Mouse (Mus musculus): Measurements from ENCODE around the gene Exo5. TPM values are rescaled to one million over a fixed set of nuclear protein-coding genes. Genes with fewer than 3 reads are reported as not detected.
A peak's percentile ranks its signal among the peaks of the same experiment; 100 is the strongest.

The Exo5 gene
- polyA plus RNA-seq, 1 experiment from 2014 or later = 39.2 TPM

- H3K27me3 ChIP-seq = peaks cover 35% of the 10 kb centered on the region
- H3K9ac ChIP-seq (replicated peaks) = no peak overlapping the region
- H3K4me2 ChIP-seq (replicated peaks) = no peak overlapping the region
- H3K4me3 ChIP-seq (replicated peaks) = no peak overlapping the region
- no peaks in the 10 kb centered on the region for H3K36me3 ChIP-seq
- 40% methylated on average over 13 of the region's 13 CpGs for WGBS
- peaks cover 42% of the 10 kb centered on the region for H3K4me1 ChIP-seq (replicated peaks)
- ATAC-seq = no peak
- H3K27ac ChIP-seq = no peak overlapping the region
- no peaks in the 10 kb centered on the region for H3K9me3 ChIP-seq
Measured at GRCm38 (mm10) chr4:120885208-120886120, 39.4 kb downstream of the Exo5 start.

GRCm38 (mm10) chr4:120882002-120882625 lies 42.7 kb downstream of the Exo5 start:
- peaks cover 31% of the 10 kb centered on the region for H3K27me3 ChIP-seq
- peak overlapping the region; percentile 26; the same call in 1 of the 2 replicates for H3K4me2 ChIP-seq (replicated peaks)
- no peaks in the 10 kb centered on the region for H3K36me3 ChIP-seq
- ATAC-seq = peak; percentile 93
- no peaks in the 10 kb centered on the region for H3K9me3 ChIP-seq
- H3K4me3 ChIP-seq (replicated peaks) = no peak overlapping the region
- H3K4me1 ChIP-seq (replicated peaks) = peaks cover 50% of the 10 kb centered on the region
- 28% methylated on average over 5 of the region's 5 CpGs for WGBS
- H3K9ac ChIP-seq (replicated peaks) = no peak overlapping the region
- no peak overlapping the region for H3K27ac ChIP-seq

- no peaks in the 10 kb centered on the region for H3K36me3 ChIP-seq
- no peaks in the 10 kb centered on the region for H3K9me3 ChIP-seq
- 51% methylated on average over 6 of the region's 6 CpGs for WGBS
- H3K27me3 ChIP-seq = peaks cover 24% of the 10 kb centered on the region
- ATAC-seq = no peak
- H3K4me3 ChIP-seq (replicated peaks) = no peak overlapping the region
- H3K4me2 ChIP-seq (replicated peaks) = no peak overlapping the region
- H3K27ac ChIP-seq = no peak overlapping the region
- H3K4me1 ChIP-seq (replicated peaks) = peaks cover 46% of the 10 kb centered on the region
- H3K9ac ChIP-seq (replicated peaks) = no peak overlapping the region
Measured at GRCm38 (mm10) chr4:120880731-120881432, 43.9 kb downstream of the Exo5 start.

- no peak overlapping the region for H3K9ac ChIP-seq (replicated peaks)
- WGBS = 62% methylated on average over 4 of the region's 4 CpGs
Measured at GRCm38 (mm10) chr4:120879386-120879785, 45.4 kb downstream of the Exo5 start.

GRCm38 (mm10) chr4:120878728-120879127 lies 46.1 kb downstream of the Exo5 start:
- ATAC-seq = no peak
- 56% methylated on average over 3 of the region's 3 CpGs for WGBS
- H3K4me3 ChIP-seq (replicated peaks) = no peak overlapping the region
- H3K27ac ChIP-seq = no peak overlapping the region
- H3K4me1 ChIP-seq (replicated peaks) = peaks cover 37% of the 10 kb centered on the region
- H3K27me3 ChIP-seq = peaks cover 17% of the 10 kb centered on the region; the same call in 1 of the 2 replicates
- no peaks in the 10 kb centered on the region for H3K9me3 ChIP-seq
- no peak overlapping the region for H3K4me2 ChIP-seq (replicated peaks)
- no peaks in the 10 kb centered on the region for H3K36me3 ChIP-seq
- H3K9ac ChIP-seq (replicated peaks) = no peak overlapping the region

More at GRCm38 (mm10) chr4:120879386-120879785, 45.4 kb downstream of the Exo5 start:
- ATAC-seq = no peak
- Histone ChIP-seq H3K27me3 (peaks cover 17% of the 10 kb centered on the region), H3K27ac (no peak overlapping the region), H3K4me1 (replicated peaks) (peaks cover 37% of the 10 kb centered on the region), H3K36me3 (no peaks in the 10 kb centered on the region), H3K4me3 (replicated peaks) (no peak overlapping the region), H3K9me3 (no peaks in the 10 kb centered on the region), H3K4me2 (replicated peaks) (no peak overlapping the region)

GRCm38 (mm10) chr4:120875961-120876360 lies 48.9 kb downstream of the Exo5 start:
- peaks cover 10% of the 10 kb centered on the region; the same call in 1 of the 2 replicates for H3K27me3 ChIP-seq
- no peak overlapping the region for H3K4me2 ChIP-seq (replicated peaks)
- 77% methylated on average over 3 of the region's 3 CpGs for WGBS
- H3K4me3 ChIP-seq (replicated peaks) = no peak overlapping the region
- H3K27ac ChIP-seq = no peak overlapping the region
- H3K36me3 ChIP-seq = no peaks in the 10 kb centered on the region
- H3K9ac ChIP-seq (replicated peaks) = no peak overlapping the region
- ATAC-seq = no peak
- no peaks in the 10 kb centered on the region for H3K9me3 ChIP-seq
- H3K4me1 ChIP-seq (replicated peaks) = peaks cover 13% of the 10 kb centered on the region

Small RNA genes within 50 kb of the gene (microRNA-seq; reads per million reads assigned to microRNA genes)
- not detected for gene Mir7015

Other genes with a start within 250 kb of the Exo5 start
- 3.2 and 3.9 TPM in 2 replicates for gene Kcnq4, start 176.4 kb downstream of the Exo5 start, polyA plus RNA-seq (2015; fragmentation: Nextera tagmentation; extraction: Ambion mirVana)
- 87.1 and 88.8 TPM in 2 replicates for gene Nfyc, start 93.4 kb downstream of the Exo5 start, polyA plus RNA-seq (2015; fragmentation: Nextera tagmentation; extraction: Ambion mirVana)
- 9.8 and 11.0 TPM in 2 replicates for gene Rims3, start 70.2 kb downstream of the Exo5 start, polyA plus RNA-seq (2015; fragmentation: Nextera tagmentation; extraction: Ambion mirVana)
- gene Zfp69, start 26.7 kb upstream of the Exo5 start, polyA plus RNA-seq (2015; fragmentation: Nextera tagmentation; extraction: Ambion mirVana) = 8.8 and 9.4 TPM in 2 replicates
- gene Smap2, start 92.2 kb upstream of the Exo5 start, polyA plus RNA-seq (2015; fragmentation: Nextera tagmentation; extraction: Ambion mirVana) = 30.9 and 34.2 TPM in 2 replicates
- 6.1 and 8.3 TPM in 2 replicates for gene Col9a2, start 114.4 kb upstream of the Exo5 start, polyA plus RNA-seq (2015; fragmentation: Nextera tagmentation; extraction: Ambion mirVana)
- gene Zmpste24, start 173.2 kb upstream of the Exo5 start, polyA plus RNA-seq (2015; fragmentation: Nextera tagmentation; extraction: Ambion mirVana) = 27.1 and 27.8 TPM in 2 replicates
- not detected in 2 replicates for gene Tmco2, start 184.2 kb upstream of the Exo5 start, polyA plus RNA-seq (2015; fragmentation: Nextera tagmentation; extraction: Ambion mirVana)

Data from midbrain, embryonic 13.5 days (tissue).